Mouse (Mus musculus): ENCODE measurements around the gene Mrpl46. TPM values are rescaled to one million over a fixed set of nuclear protein-coding genes. Genes with fewer than 3 reads are reported as not detected.
A peak's percentile ranks its signal among the peaks of the same experiment; 100 is the strongest.

The Mrpl46 gene
- polyA plus RNA-seq, 1 experiment: 22.3 TPM

DNA sequence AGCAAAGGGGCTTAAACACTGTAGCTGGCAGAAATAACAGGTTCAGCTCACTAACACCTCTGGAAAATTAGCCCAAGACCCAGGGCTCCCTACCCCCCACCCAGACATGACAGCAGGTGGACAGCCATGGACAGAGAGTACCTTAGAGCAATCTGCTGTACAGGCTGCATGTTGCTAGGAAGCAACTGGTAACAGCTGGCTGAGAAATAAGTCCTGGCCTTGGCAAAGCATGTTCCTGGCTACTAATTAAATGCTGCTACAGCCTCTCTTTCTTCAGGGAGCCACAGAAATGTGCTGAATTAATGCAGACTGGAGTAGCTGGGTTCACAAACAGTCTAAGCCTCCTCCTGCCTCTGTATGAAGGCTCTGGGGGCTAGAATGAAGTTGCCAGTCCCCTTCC lies 31.4 kb upstream of the Mrpl46 start:
- H3K79me2 ChIP-seq (ENCODE audit: control insufficient read depth, insufficient read depth): no peaks in the 10 kb centered on the region
- H3K36me3 ChIP-seq (ENCODE audit: control insufficient read depth, insufficient read depth): no peaks in the 10 kb centered on the region
- H3K4me3 ChIP-seq: no peak overlapping the region
- H3ac ChIP-seq (ENCODE audit: control insufficient read depth, insufficient read length): no peak overlapping the region
- TF ChIP-seq MAX (IDR thresholded peaks at IDR 0.05; ENCODE audit: low read depth): no peak
- TF ChIP-seq REST (IDR thresholded peaks at IDR 0.05; ENCODE audit: insufficient read depth, insufficient read length): no peak
- TF ChIP-seq MYOG (IDR thresholded peaks at IDR 0.05; ENCODE audit: control insufficient read depth in 1 of 3, insufficient read depth in 1 of 3, insufficient read length in 2 of 3, low read depth in 2 of 3): no peak
- TF ChIP-seq TCF3 (IDR thresholded peaks at IDR 0.05; ENCODE audit: insufficient read length, low read depth): no peak
- no peak for TF ChIP-seq SRF (IDR thresholded peaks at IDR 0.05; ENCODE audit: control insufficient read depth, insufficient read length, low read depth)
- no peak for TF ChIP-seq TCF12 (IDR thresholded peaks at IDR 0.05; ENCODE audit: insufficient read depth, poor library complexity, severe bottlenecking)
- TF ChIP-seq MYOD1 (IDR thresholded peaks at IDR 0.05; ENCODE audit: control insufficient read depth in 1 of 3, insufficient read length in 2 of 3, low read depth in 2 of 3): no peak
- TF ChIP-seq USF1 (IDR thresholded peaks at IDR 0.05; ENCODE audit: low read depth): no peak
- TF ChIP-seq POLR2A (IDR thresholded peaks at IDR 0.05; ENCODE audit: insufficient read length, low read depth): no peak
- no peak for TF ChIP-seq POLR2AphosphoS2 (IDR thresholded peaks at IDR 0.05; ENCODE audit: insufficient read length, low read depth)
- no peak for TF ChIP-seq CEBPB (IDR thresholded peaks at IDR 0.05; ENCODE audit: insufficient read depth, poor library complexity, severe bottlenecking)
- no peak for TF ChIP-seq E2F4 (IDR thresholded peaks at IDR 0.05; ENCODE audit: insufficient read depth)
- H3K4me2 ChIP-seq (ENCODE audit: low read depth): no peak overlapping the region
- H3K27me3 ChIP-seq (ENCODE audit: control insufficient read depth, insufficient read depth, insufficient read length): peaks cover 4% of the 10 kb centered on the region

DNA sequence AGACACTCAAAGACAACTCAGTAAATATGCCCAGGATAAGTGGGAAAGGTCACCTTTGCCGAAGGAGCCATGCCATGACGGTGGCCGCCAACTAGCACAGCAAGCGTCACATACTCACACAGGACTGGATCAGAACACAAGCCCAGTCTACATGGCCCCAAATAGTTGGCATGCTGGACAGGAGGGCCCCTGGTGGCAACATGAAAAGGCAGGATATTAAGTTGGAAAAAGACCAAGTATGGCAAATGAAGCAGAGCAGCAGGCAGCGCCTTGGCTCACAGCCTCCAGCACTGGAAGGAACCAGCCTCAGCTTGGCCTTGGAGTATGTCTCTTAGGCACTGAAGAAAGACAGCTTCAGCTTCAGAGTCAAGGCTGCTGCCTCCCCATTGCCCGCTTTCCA lies 30.5 kb upstream of the Mrpl46 start:
- H3ac ChIP-seq (ENCODE audit: control insufficient read depth, insufficient read length): no peak overlapping the region
- peaks cover 4% of the 10 kb centered on the region for H3K27me3 ChIP-seq (ENCODE audit: control insufficient read depth, insufficient read depth, insufficient read length)
- no peaks in the 10 kb centered on the region for H3K79me2 ChIP-seq (ENCODE audit: control insufficient read depth, insufficient read depth)
- no peak overlapping the region for H3K4me2 ChIP-seq (ENCODE audit: low read depth)
- no peak overlapping the region for H3K4me3 ChIP-seq
- TF ChIP-seq TCF3 (IDR thresholded peaks at IDR 0.05; ENCODE audit: insufficient read length, low read depth) (no peak), REST (IDR thresholded peaks at IDR 0.05; ENCODE audit: insufficient read depth, insufficient read length) (no peak), MAX (IDR thresholded peaks at IDR 0.05; ENCODE audit: low read depth) (no peak), POLR2AphosphoS2 (IDR thresholded peaks at IDR 0.05; ENCODE audit: insufficient read length, low read depth) (no peak), SRF (IDR thresholded peaks at IDR 0.05; ENCODE audit: control insufficient read depth, insufficient read length, low read depth) (no peak), USF1 (IDR thresholded peaks at IDR 0.05; ENCODE audit: low read depth) (no peak), E2F4 (IDR thresholded peaks at IDR 0.05; ENCODE audit: insufficient read depth) (no peak), CEBPB (IDR thresholded peaks at IDR 0.05; ENCODE audit: insufficient read depth, poor library complexity, severe bottlenecking) (no peak), TCF12 (IDR thresholded peaks at IDR 0.05; ENCODE audit: insufficient read depth, poor library complexity, severe bottlenecking) (no peak), MYOG (IDR thresholded peaks at IDR 0.05; ENCODE audit: control insufficient read depth in 1 of 3, insufficient read depth in 1 of 3, insufficient read length in 2 of 3, low read depth in 2 of 3) (no peak), MYOD1 (IDR thresholded peaks at IDR 0.05; ENCODE audit: control insufficient read depth in 1 of 3, insufficient read length in 2 of 3, low read depth in 2 of 3) (no peak), POLR2A (IDR thresholded peaks at IDR 0.05; ENCODE audit: insufficient read length, low read depth) (no peak)
- H3K36me3 ChIP-seq (ENCODE audit: control insufficient read depth, insufficient read depth): no peaks in the 10 kb centered on the region

DNA sequence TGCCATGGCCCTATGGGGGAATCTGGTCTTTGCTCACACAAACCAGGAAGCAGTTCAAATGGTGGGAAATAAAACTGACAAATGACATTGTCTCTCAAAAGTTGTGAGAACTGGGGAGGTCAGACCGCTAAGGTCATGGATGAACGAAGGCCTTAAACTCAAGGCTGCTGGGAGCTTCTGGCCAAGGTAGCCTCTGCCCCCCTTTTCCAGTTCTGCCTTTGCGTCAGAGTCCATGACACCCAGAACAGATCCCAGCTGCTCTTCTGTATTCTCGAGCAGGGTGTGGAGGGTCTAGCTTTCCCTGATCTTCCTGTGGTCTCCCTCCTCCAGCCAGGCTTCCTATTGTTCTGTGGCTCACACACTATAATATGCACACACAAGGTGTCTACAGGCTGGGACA lies 23.9 kb upstream of the Mrpl46 start:
- H3ac ChIP-seq (ENCODE audit: control insufficient read depth, insufficient read length): no peak overlapping the region
- peaks cover 4% of the 10 kb centered on the region for H3K27me3 ChIP-seq (ENCODE audit: control insufficient read depth, insufficient read depth, insufficient read length)
- no peak overlapping the region for H3K4me3 ChIP-seq
- H3K36me3 ChIP-seq (ENCODE audit: control insufficient read depth, insufficient read depth): no peaks in the 10 kb centered on the region
- H3K4me2 ChIP-seq (ENCODE audit: low read depth): no peak overlapping the region
- TF ChIP-seq USF1 (IDR thresholded peaks at IDR 0.05; ENCODE audit: low read depth) (no peak), REST (IDR thresholded peaks at IDR 0.05; ENCODE audit: insufficient read depth, insufficient read length) (no peak), CEBPB (IDR thresholded peaks at IDR 0.05; ENCODE audit: insufficient read depth, poor library complexity, severe bottlenecking) (no peak), MYOD1 (IDR thresholded peaks at IDR 0.05; ENCODE audit: control insufficient read depth in 1 of 3, insufficient read length in 2 of 3, low read depth in 2 of 3) (no peak), MAX (IDR thresholded peaks at IDR 0.05; ENCODE audit: low read depth) (no peak), E2F4 (IDR thresholded peaks at IDR 0.05; ENCODE audit: insufficient read depth) (no peak), MYOG (IDR thresholded peaks at IDR 0.05; ENCODE audit: control insufficient read depth in 1 of 3, insufficient read depth in 1 of 3, insufficient read length in 2 of 3, low read depth in 2 of 3) (no peak), POLR2A (IDR thresholded peaks at IDR 0.05; ENCODE audit: insufficient read length, low read depth) (no peak), TCF3 (IDR thresholded peaks at IDR 0.05; ENCODE audit: insufficient read length, low read depth) (no peak), SRF (IDR thresholded peaks at IDR 0.05; ENCODE audit: control insufficient read depth, insufficient read length, low read depth) (no peak), POLR2AphosphoS2 (IDR thresholded peaks at IDR 0.05; ENCODE audit: insufficient read length, low read depth) (no peak), TCF12 (IDR thresholded peaks at IDR 0.05; ENCODE audit: insufficient read depth, poor library complexity, severe bottlenecking) (no peak)
- H3K79me2 ChIP-seq (ENCODE audit: control insufficient read depth, insufficient read depth): no peaks in the 10 kb centered on the region

DNA sequence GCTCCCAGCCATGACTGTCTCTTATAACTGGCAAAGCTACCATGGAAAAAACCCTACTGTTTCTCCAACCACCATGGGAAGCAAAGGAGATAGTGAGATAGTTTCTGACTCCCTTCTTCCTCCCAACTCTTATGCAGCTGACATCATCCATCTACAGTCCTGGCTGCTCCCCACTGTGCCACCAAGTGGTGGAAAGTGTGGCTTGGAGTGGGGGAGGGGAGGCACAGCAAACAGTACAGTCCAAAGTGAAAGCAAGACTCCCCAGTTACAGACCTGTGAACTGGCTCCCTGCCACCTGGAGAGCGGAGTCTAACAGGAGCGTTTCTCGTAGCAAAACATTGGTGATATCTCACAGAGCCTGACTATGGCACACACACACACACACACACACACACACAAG lies 20.5 kb upstream of the Mrpl46 start:
- Histone ChIP-seq H3ac (ENCODE audit: control insufficient read depth, insufficient read length) (no peak overlapping the region), H3K4me3 (no peak overlapping the region), H3K4me2 (ENCODE audit: low read depth) (peak overlapping the region; percentile 32), H3K79me2 (ENCODE audit: control insufficient read depth, insufficient read depth) (no peaks in the 10 kb centered on the region), H3K27me3 (ENCODE audit: control insufficient read depth, insufficient read depth, insufficient read length) (peaks cover 13% of the 10 kb centered on the region), H3K36me3 (ENCODE audit: control insufficient read depth, insufficient read depth) (no peaks in the 10 kb centered on the region)
- TF ChIP-seq MYOD1 (IDR thresholded peaks at IDR 0.05; ENCODE audit: control insufficient read depth in 1 of 3, insufficient read length in 2 of 3, low read depth in 2 of 3) (no peak), MAX (IDR thresholded peaks at IDR 0.05; ENCODE audit: low read depth) (no peak), MYOG (IDR thresholded peaks at IDR 0.05; ENCODE audit: control insufficient read depth in 1 of 3, insufficient read depth in 1 of 3, insufficient read length in 2 of 3, low read depth in 2 of 3) (no peak)
